Mouse (Mus musculus) lung, adult 2 months (tissue): ENCODE measurements around the gene Slfn4.

Experiments
- CTCF ChIP-seq: fragments of 200-500 bp; IDR thresholded peaks from 2 replicates; pipeline ENCODE4 v1.5.1; 2011; ENCODE audit warnings: mild to moderate bottlenecking, low read length, control low read depth; ENCODE audit not compliant: insufficient read depth
- POLR2A ChIP-seq: fragments of 200-500 bp; IDR thresholded peaks from 2 replicates; pipeline ENCODE4 v1.6.1; 2011; ENCODE audit warnings: low read depth, mild to moderate bottlenecking, control low read depth, low read length, borderline replicate concordance; ENCODE audit errors: extremely low read depth

DNA sequence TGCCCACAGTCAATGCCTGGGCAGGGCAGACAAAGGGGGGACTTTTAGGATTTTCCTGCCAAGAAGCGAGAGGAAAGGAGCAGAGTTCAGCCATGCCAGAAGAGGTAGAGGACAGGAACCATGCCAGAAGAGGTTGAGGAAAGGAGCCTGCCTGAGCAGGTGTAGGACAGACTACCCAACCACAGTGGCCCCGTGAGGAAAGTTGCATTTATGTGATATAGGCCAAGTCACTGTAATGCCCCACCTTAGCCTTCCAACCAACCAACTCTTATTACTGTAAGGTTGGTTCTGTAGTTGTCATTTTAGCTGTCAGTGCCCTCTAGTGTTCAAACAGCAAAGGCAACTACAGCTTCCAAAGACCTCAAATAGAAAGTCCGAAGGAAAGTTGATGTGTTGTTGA, 17.0 kb downstream of the Slfn4 start:
- TF ChIP-seq CTCF (no peak), POLR2A (no peak)
